Mouse (Mus musculus) hindbrain, embryonic 10.5 days (tissue): Measurements from ENCODE around the gene Cnbd2. TPM values are rescaled to one million over a fixed set of nuclear protein-coding genes. Genes with fewer than 3 reads are reported as not detected.

ENCODE experiments used
- polyA plus RNA-seq: library from polyadenylated mRNA; unstranded; fragments of >200 nt; fragmentation: Nextera tagmentation; extraction: Ambion mirVana; gene quantifications from 2 replicates; pipeline ENCODE4 v1.2.1, GENCODE M21; 2016

Gene Cnbd2
- polyA plus RNA-seq, 1 experiment from 2014 or later, result 3.7 TPM

Other genes with a start within 250 kb of the Cnbd2 start
- gene Spag4, start 247.1 kb upstream of the Cnbd2 start, polyA plus RNA-seq, result 4.4 and 6.9 TPM in 2 replicates
- gene Cpne1, start 200.3 kb upstream of the Cnbd2 start, polyA plus RNA-seq, result 51.4 and 68.0 TPM in 2 replicates
- gene Rbm12, start 200.3 kb upstream of the Cnbd2 start, polyA plus RNA-seq, result 42.6 and 47.4 TPM in 2 replicates
- 22.5 and 27.2 TPM in 2 replicates for gene Gm28036, start 185.2 kb upstream of the Cnbd2 start, polyA plus RNA-seq
- 438 and 481 TPM in 2 replicates for gene Romo1, start 168.3 kb upstream of the Cnbd2 start, polyA plus RNA-seq
- 41.6 and 43.5 TPM in 2 replicates for gene Nfs1, start 168.1 kb upstream of the Cnbd2 start, polyA plus RNA-seq
- gene Rbm39, start 132.1 kb upstream of the Cnbd2 start, polyA plus RNA-seq, result 485 and 564 TPM in 2 replicates
- 68.3 and 73.4 TPM in 2 replicates for gene Phf20, start 115.8 kb upstream of the Cnbd2 start, polyA plus RNA-seq
- gene Scand1, start 405 bp downstream of the Cnbd2 start, polyA plus RNA-seq, result 62.2 and 96.5 TPM in 2 replicates
- 1.0 and 2.1 TPM in 2 replicates for gene Epb41l1, start 108.6 kb downstream of the Cnbd2 start, polyA plus RNA-seq
- 45.9 and 50.2 TPM in 2 replicates for gene Aar2, start 235.3 kb downstream of the Cnbd2 start, polyA plus RNA-seq